ENCODE assay signal across 17 mouse cellular contexts in the genomic region with DNA sequence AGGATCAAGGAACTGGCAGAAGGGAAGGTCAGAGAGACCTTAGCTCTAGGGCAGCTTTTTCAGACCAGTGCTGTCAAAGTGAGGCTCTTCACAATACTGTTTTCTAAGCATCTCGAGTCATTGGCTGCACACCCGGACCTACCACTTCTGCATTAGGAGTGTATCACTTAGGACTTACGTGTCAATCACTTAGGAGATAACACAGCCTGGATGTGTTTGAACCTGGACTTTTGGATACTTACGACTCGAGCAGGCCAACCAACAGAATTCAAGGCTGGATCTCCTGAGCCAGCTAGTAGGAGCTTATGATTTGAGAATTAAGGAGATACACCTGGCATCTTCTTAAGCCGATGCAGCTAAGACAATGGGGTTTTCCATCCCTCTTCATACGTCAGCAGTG.
DNase-seq lines count a peak whose midpoint lies in the region.
"Had no signal": no experiment of that assay in that cellular context is flagged by ENCODE, and none has a peak within 500 bp of the region (broad histone marks: within the 10 kb centered on the region; RNA-seq: fewer than 3 reads in every experiment).

No protein-coding gene starts in this region.

- peak; percentile 2 for DNase-seq in adrenal gland, adult 2 months
- DNase-seq in adrenal gland, postnatal 36 days: no peak
- DNase-seq in kidney, adult 18-20 months: peak; percentile 8
- DNase-seq in kidney, postnatal 14 days: no peak
- DNase-seq in kidney, adult 9 months: peak; percentile 20
- DNase-seq in kidney, postnatal 25 days: no peak
- DNase-seq in MEL-GATA-1-ER (ENCODE audit: extremely low read depth, low read depth): peak; percentile 66
- no peak for DNase-seq in left cerebral cortex, adult 11 months (ENCODE audit: low spot score)
- DNase-seq: adrenal gland, adult 8-10 months; adrenal gland, postnatal 14 days; B cell, adult 2 months; cerebellum, adult 11 months; cerebellum, adult 2 months; cerebellum, adult 9-10 months; cerebellum, postnatal 10 days; cerebellum, postnatal 25 days; embryo, embryonic 11 days had no signal

Comparison
In these comparisons a context has a peak if more than half of its experiments do, and no peak if none do; other contexts are left out.
1. DNase-seq: peak in adrenal gland, adult 2 months (single experiment), kidney, adult 18-20 months (single experiment), kidney, adult 9 months (single experiment) and MEL-GATA-1-ER (single experiment); none in adrenal gland, postnatal 36 days (0 of 2), kidney, postnatal 14 days (single experiment), kidney, postnatal 25 days (0 of 2) and left cerebral cortex, adult 11 months (single experiment).